Mouse (Mus musculus): ENCODE data around the gene Bbc3. TPM values are rescaled to one million over a fixed set of nuclear protein-coding genes. Genes with fewer than 3 reads are reported as not detected.
A peak's percentile ranks its signal among the peaks of the same experiment; 100 is the strongest.

The Bbc3 gene
- polyA plus RNA-seq, 1 experiment from 2014 or later = 21.1 TPM

DNA sequence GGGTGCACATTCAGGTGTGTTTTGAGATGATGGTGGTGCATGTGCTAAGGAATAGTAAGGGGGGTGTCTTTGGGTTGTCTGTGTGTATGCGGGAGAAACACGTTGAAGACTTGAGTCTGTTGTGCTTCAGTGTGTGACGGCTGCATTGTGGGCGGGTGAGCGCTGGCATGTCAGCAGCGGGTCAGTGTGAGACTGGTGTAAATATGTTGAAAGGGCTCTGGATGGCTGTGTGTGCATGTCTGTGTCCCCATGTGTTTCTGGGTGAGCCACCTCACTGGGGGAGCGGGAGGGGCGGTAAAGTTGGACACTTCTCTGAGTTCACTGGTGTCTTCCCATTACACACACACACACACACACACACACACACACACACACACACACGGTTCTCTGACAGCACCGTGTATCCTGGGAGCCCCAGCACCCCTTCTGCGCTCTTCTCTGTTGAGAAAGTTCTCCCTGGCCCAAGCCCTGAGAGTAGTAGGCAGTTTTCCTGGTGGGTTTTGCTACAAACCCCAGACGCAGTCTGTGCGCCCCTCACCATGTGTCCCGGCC, 3.3 kb downstream of the Bbc3 start:
- Histone ChIP-seq H3K27ac (peak overlapping the region; percentile 96), H3K9ac (peak overlapping the region; percentile 91), H3K4me2 (replicated peaks) (peak overlapping the region; percentile 99), H3K4me1 (peaks cover 51% of the 10 kb centered on the region), H3K9me3 (replicated peaks) (no peaks in the 10 kb centered on the region), H3K36me3 (no peaks in the 10 kb centered on the region), H3K4me3 (peak overlapping the region; percentile 71), H3K27me3 (peaks cover 15% of the 10 kb centered on the region)
- ATAC-seq (ENCODE audit: low FRiP score) = no peak
- WGBS = under 1% methylated on average over 14 of the region's 14 CpGs

DNA sequence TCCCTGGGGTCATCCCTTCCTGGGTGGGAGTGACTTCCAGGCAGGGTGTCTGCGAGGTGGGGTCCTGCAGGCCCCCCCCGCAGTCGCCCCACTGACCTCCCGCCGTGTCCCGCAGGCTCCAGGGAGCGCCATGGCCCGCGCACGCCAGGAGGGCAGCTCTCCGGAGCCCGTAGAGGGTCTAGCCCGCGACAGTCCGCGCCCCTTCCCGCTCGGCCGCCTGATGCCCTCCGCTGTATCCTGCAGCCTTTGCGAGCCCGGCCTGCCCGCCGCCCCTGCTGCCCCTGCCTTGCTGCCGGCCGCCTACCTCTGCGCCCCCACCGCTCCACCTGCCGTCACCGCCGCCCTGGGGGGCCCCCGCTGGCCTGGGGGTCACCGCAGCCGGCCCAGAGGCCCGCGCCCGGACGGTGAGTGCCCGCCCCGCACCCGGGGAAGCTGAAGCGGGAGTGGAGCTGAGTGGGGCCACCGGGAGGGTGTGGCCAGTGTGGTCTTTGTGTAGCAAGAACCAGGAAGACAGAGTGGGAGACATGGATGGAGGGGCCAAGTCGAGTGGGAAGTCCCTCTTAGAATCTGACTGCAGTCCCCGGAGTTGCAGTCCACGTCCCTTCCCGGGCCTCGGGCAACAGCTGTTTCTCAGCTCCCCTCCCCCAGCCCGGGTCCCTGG, 3.9 kb downstream of the Bbc3 start:
- H3K4me1 ChIP-seq = peaks cover 51% of the 10 kb centered on the region
- under 1% methylated on average over 48 of the region's 49 CpGs for WGBS

GRCm38 (mm10) chr7:16312672-16313311, 4.6 kb downstream of the Bbc3 start:
- peak overlapping the region; percentile 96 for H3K27ac ChIP-seq
- H3K27me3 ChIP-seq = peaks cover 15% of the 10 kb centered on the region
- peak overlapping the region; percentile 91 for H3K9ac ChIP-seq
- no peaks in the 10 kb centered on the region for H3K9me3 ChIP-seq (replicated peaks)
- H3K36me3 ChIP-seq = peaks cover 8% of the 10 kb centered on the region; the same call in 1 of the 2 replicates
- 1% methylated on average over 12 of the region's 12 CpGs for WGBS
- H3K4me2 ChIP-seq (replicated peaks) = peak overlapping the region; percentile 99
- H3K4me3 ChIP-seq = peak overlapping the region; percentile 71
- ATAC-seq (ENCODE audit: low FRiP score) = peak; percentile 16; the same call in 1 of the 2 replicates
- H3K4me1 ChIP-seq = peaks cover 51% of the 10 kb centered on the region

More for the DNA sequence above, 3.9 kb downstream of the Bbc3 start:
- Histone ChIP-seq H3K4me3 (peak overlapping the region; percentile 71), H3K36me3 (peaks cover 1% of the 10 kb centered on the region; the same call in 1 of the 2 replicates), H3K9me3 (replicated peaks) (no peaks in the 10 kb centered on the region), H3K9ac (peak overlapping the region; percentile 91), H3K27ac (peak overlapping the region; percentile 96), H3K27me3 (peaks cover 15% of the 10 kb centered on the region), H3K4me2 (replicated peaks) (peak overlapping the region; percentile 99)
- ATAC-seq (ENCODE audit: low FRiP score) = no peak

- Histone ChIP-seq H3K9ac (peak overlapping the region; percentile 91), H3K4me1 (peaks cover 50% of the 10 kb centered on the region), H3K4me3 (peak overlapping the region; percentile 71), H3K27me3 (peaks cover 15% of the 10 kb centered on the region), H3K4me2 (replicated peaks) (peak overlapping the region; percentile 99), H3K27ac (peak overlapping the region; percentile 96), H3K36me3 (peaks cover 8% of the 10 kb centered on the region; the same call in 1 of the 2 replicates), H3K9me3 (replicated peaks) (no peaks in the 10 kb centered on the region)
- under 1% methylated on average over 50 of the region's 66 CpGs for WGBS
- peak; percentile 69 for ATAC-seq (ENCODE audit: low FRiP score)
These were observed 5.5 kb downstream of the Bbc3 start for GRCm38 (mm10) chr7:16313481-16314220.

- ATAC-seq (ENCODE audit: low FRiP score) = no peak; the same call in 1 of the 2 replicates
- H3K4me1 ChIP-seq = peaks cover 44% of the 10 kb centered on the region
- H3K9me3 ChIP-seq (replicated peaks) = no peaks in the 10 kb centered on the region
- peaks cover 8% of the 10 kb centered on the region; the same call in 1 of the 2 replicates for H3K36me3 ChIP-seq
- peak overlapping the region; percentile 71 for H3K4me3 ChIP-seq
- peak overlapping the region; percentile 96 for H3K27ac ChIP-seq
- H3K9ac ChIP-seq = peak overlapping the region; percentile 91
- peaks cover 15% of the 10 kb centered on the region for H3K27me3 ChIP-seq
- H3K4me2 ChIP-seq (replicated peaks) = peak overlapping the region; percentile 99
- 7% methylated on average over 13 of the region's 13 CpGs for WGBS
These were observed 6.1 kb downstream of the Bbc3 start for GRCm38 (mm10) chr7:16314221-16314775.

GRCm38 (mm10) chr7:16315222-16315759, 7.1 kb downstream of the Bbc3 start:
- Histone ChIP-seq H3K9ac (no peak overlapping the region), H3K27me3 (peaks cover 11% of the 10 kb centered on the region), H3K9me3 (replicated peaks) (no peaks in the 10 kb centered on the region), H3K4me1 (peaks cover 34% of the 10 kb centered on the region), H3K4me3 (no peak overlapping the region), H3K4me2 (replicated peaks) (no peak overlapping the region), H3K36me3 (peaks cover 8% of the 10 kb centered on the region; the same call in 1 of the 2 replicates), H3K27ac (no peak overlapping the region)
- WGBS = 72% methylated on average over 4 of the region's 4 CpGs
- no peak for ATAC-seq (ENCODE audit: low FRiP score)

- no peak overlapping the region for H3K27ac ChIP-seq
- no peak overlapping the region for H3K4me2 ChIP-seq (replicated peaks)
- H3K9ac ChIP-seq = 0 out of 2 replicates have a peak overlapping the region, but pooled peaks have one; percentile 0
- no peak for ATAC-seq (ENCODE audit: low FRiP score)
- H3K36me3 ChIP-seq = peaks cover 8% of the 10 kb centered on the region; the same call in 1 of the 2 replicates
- H3K27me3 ChIP-seq = no peaks in the 10 kb centered on the region; the same call in 1 of the 2 replicates
- 78% methylated on average over 14 of the region's 14 CpGs for WGBS
- H3K4me1 ChIP-seq = peaks cover 16% of the 10 kb centered on the region
- H3K9me3 ChIP-seq (replicated peaks) = no peaks in the 10 kb centered on the region
- H3K4me3 ChIP-seq = no peak overlapping the region
These were observed 8.9 kb downstream of the Bbc3 start for GRCm38 (mm10) chr7:16317094-16317493.

GRCm38 (mm10) chr7:16319216-16319615, 11.0 kb downstream of the Bbc3 start:
- H3K4me2 ChIP-seq (replicated peaks) = no peak overlapping the region
- H3K27me3 ChIP-seq = no peaks in the 10 kb centered on the region; the same call in 1 of the 2 replicates
- no peak overlapping the region for H3K27ac ChIP-seq
- H3K4me3 ChIP-seq = no peak overlapping the region
- H3K4me1 ChIP-seq = no peaks in the 10 kb centered on the region; the same call in 1 of the 2 replicates
- WGBS = 96% methylated on average over 4 of the region's 4 CpGs
- H3K36me3 ChIP-seq = peaks cover 8% of the 10 kb centered on the region; the same call in 1 of the 2 replicates
- no peak for ATAC-seq (ENCODE audit: low FRiP score)
- no peaks in the 10 kb centered on the region for H3K9me3 ChIP-seq (replicated peaks)
- H3K9ac ChIP-seq = no peak overlapping the region

DNA sequence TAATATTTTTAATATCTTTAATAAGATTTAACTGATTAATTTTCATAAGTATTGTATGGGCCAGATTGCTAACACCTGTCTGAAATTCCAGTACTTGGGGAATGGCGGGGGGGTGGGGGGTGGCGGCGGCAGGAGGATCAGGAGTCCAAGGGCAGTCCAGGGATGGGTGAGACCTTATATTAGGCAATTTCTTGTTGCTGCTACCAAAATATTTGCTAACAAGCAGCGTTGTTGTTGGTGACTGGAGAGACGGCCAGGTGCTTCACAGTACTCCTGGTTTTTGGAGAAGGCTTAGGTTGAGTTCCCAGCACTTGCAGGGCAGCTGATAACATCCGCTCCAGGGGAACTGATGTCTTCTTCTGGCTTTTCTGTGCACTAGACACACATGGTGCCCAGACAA, 12.3 kb downstream of the Bbc3 start:
- no peaks in the 10 kb centered on the region for H3K4me1 ChIP-seq
- no peak overlapping the region for H3K4me2 ChIP-seq (replicated peaks)
- WGBS = 90% methylated on average over 6 of the region's 6 CpGs
- no peak overlapping the region for H3K9ac ChIP-seq
- no peak for ATAC-seq (ENCODE audit: low FRiP score)
- H3K27me3 ChIP-seq = no peaks in the 10 kb centered on the region
- H3K9me3 ChIP-seq (replicated peaks) = no peaks in the 10 kb centered on the region
- H3K36me3 ChIP-seq = peaks cover 8% of the 10 kb centered on the region; the same call in 1 of the 2 replicates
- H3K4me3 ChIP-seq = no peak overlapping the region
- H3K27ac ChIP-seq = no peak overlapping the region

- no peak for ATAC-seq (ENCODE audit: low FRiP score)
- Histone ChIP-seq H3K9me3 (replicated peaks) (no peaks in the 10 kb centered on the region), H3K27ac (no peak overlapping the region), H3K4me3 (no peak overlapping the region), H3K27me3 (no peaks in the 10 kb centered on the region), H3K9ac (no peak overlapping the region), H3K4me2 (replicated peaks) (no peak overlapping the region), H3K36me3 (peaks cover 23% of the 10 kb centered on the region), H3K4me1 (peaks cover 3% of the 10 kb centered on the region; the same call in 1 of the 2 replicates)
- WGBS = 91% methylated on average over 7 of the region's 7 CpGs
These were observed 16.5 kb downstream of the Bbc3 start for GRCm38 (mm10) chr7:16324661-16325060.

- Histone ChIP-seq H3K27me3 (no peaks in the 10 kb centered on the region), H3K4me1 (peaks cover 3% of the 10 kb centered on the region; the same call in 1 of the 2 replicates), H3K4me2 (replicated peaks) (no peak overlapping the region), H3K9me3 (replicated peaks) (no peaks in the 10 kb centered on the region), H3K4me3 (no peak overlapping the region), H3K27ac (no peak overlapping the region), H3K9ac (no peak overlapping the region), H3K36me3 (peaks cover 37% of the 10 kb centered on the region)
- peak; percentile 48 for ATAC-seq (ENCODE audit: low FRiP score)
- 43% methylated on average over 8 of the region's 8 CpGs for WGBS
These were observed 17.9 kb downstream of the Bbc3 start for GRCm38 (mm10) chr7:16325920-16326606.

All from hindbrain, embryonic 12.5 days (tissue).